Mouse (Mus musculus) retina, embryonic 14.5 days (tissue): ENCODE data around the gene Rsg1.

Experiments
- DNase-seq: peaks from one replicate; pipeline ENCODE4 v3.0.0-alpha.2; 2015; ENCODE audit warnings: low spot score

The Rsg1 gene

GRCm38 (mm10) chr4:141247776-141248613 lies 34.2 kb downstream of the Rsg1 start:
- DNase-seq, result peak; percentile 64

GRCm38 (mm10) chr4:141248614-141248978 lies 34.8 kb downstream of the Rsg1 start:
- DNase-seq, result no peak

GRCm38 (mm10) chr4:141249383-141249782 lies 35.6 kb downstream of the Rsg1 start:
- DNase-seq, result no peak

- no peak for DNase-seq
Observed at GRCm38 (mm10) chr4:141251071-141251470, 37.3 kb downstream of the Rsg1 start.

- no peak for DNase-seq
Observed at GRCm38 (mm10) chr4:141252641-141253040, 38.9 kb downstream of the Rsg1 start.

- no peak for DNase-seq
Observed at GRCm38 (mm10) chr4:141254234-141254633, 40.5 kb downstream of the Rsg1 start.

GRCm38 (mm10) chr4:141257440-141257839 lies 43.7 kb downstream of the Rsg1 start:
- no peak for DNase-seq

GRCm38 (mm10) chr4:141259413-141259812 lies 45.7 kb downstream of the Rsg1 start:
- no peak for DNase-seq

- DNase-seq, result no peak
Observed at GRCm38 (mm10) chr4:141260007-141260723, 46.4 kb downstream of the Rsg1 start.

GRCm38 (mm10) chr4:141262906-141263637 lies 49.3 kb downstream of the Rsg1 start:
- DNase-seq, result no peak

GRCm38 (mm10) chr4:141265979-141266637 lies 52.4 kb downstream of the Rsg1 start:
- no peak for DNase-seq

GRCm38 (mm10) chr4:141267250-141267649 lies 53.5 kb downstream of the Rsg1 start:
- no peak for DNase-seq

- DNase-seq, result peak; percentile 76
Observed at GRCm38 (mm10) chr4:141267837-141268236, 54.1 kb downstream of the Rsg1 start.

- no peak for DNase-seq
Observed at GRCm38 (mm10) chr4:141268350-141268749, 54.6 kb downstream of the Rsg1 start.

- no peak for DNase-seq
Observed at GRCm38 (mm10) chr4:141269080-141269479, 55.3 kb downstream of the Rsg1 start.

GRCm38 (mm10) chr4:141270201-141270940 lies 56.6 kb downstream of the Rsg1 start:
- no peak for DNase-seq

- no peak for DNase-seq
Observed at GRCm38 (mm10) chr4:141271228-141271627, 57.5 kb downstream of the Rsg1 start.

GRCm38 (mm10) chr4:141271721-141272120 lies 58.0 kb downstream of the Rsg1 start:
- DNase-seq, result no peak

- no peak for DNase-seq
Observed at GRCm38 (mm10) chr4:141272878-141273277, 59.1 kb downstream of the Rsg1 start.

- DNase-seq, result peak; percentile 90
Observed at GRCm38 (mm10) chr4:141273296-141273695, 59.5 kb downstream of the Rsg1 start.
